Mouse (Mus musculus) midbrain, embryonic 15.5 days (tissue): Measurements from ENCODE around the gene Osbpl11. TPM values are rescaled to one million over a fixed set of nuclear protein-coding genes. Genes with fewer than 3 reads are reported as not detected.
A peak's percentile ranks its signal among the peaks of the same experiment; 100 is the strongest.
"Not testable (repeated sequence)": the region's sequence is repeated elsewhere in the genome, so short reads cannot be mapped to it uniquely, and the experiment has no call there.

ENCODE experiments used
- ATAC-seq: fragments of 200-750 bp; cut with Nextera tagmentation; replicated peaks from 2 replicates; pipeline ENCODE4 v1.8.0; 2017; ENCODE audit warnings: moderate TSS enrichment
- H3K27ac ChIP-seq: fragments of 300-500 bp; sonication (generic); 2 replicates; pipeline ENCODE4 v1.5.1; 2015; ENCODE audit warnings: mild to moderate bottlenecking, inconsistent platforms
- H3K27me3 ChIP-seq: fragments of 300-500 bp; sonication (generic); replicated peaks from 2 replicates; pipeline ENCODE4 v1.6.1; 2015; ENCODE audit warnings: inconsistent platforms
- H3K36me3 ChIP-seq: fragments of 300-500 bp; sonication (generic); replicated peaks from 2 replicates; pipeline ENCODE4 v1.6.1; 2015; ENCODE audit warnings: inconsistent platforms
- H3K4me1 ChIP-seq: fragments of 300-500 bp; sonication (generic); 2 replicates; pipeline ENCODE4 v1.6.1; 2015; ENCODE audit warnings: inconsistent platforms
- H3K4me2 ChIP-seq: fragments of 300-500 bp; sonication (generic); 2 replicates; pipeline ENCODE4 v1.6.1; 2015; ENCODE audit warnings: inconsistent platforms, mild to moderate bottlenecking, moderate library complexity
- H3K4me3 ChIP-seq: fragments of 300-500 bp; sonication (generic); 2 replicates; pipeline ENCODE4 v1.5.1; 2015; ENCODE audit warnings: mild to moderate bottlenecking, inconsistent platforms
- H3K9ac ChIP-seq: fragments of 300-500 bp; sonication (generic); 2 replicates; pipeline ENCODE4 v1.6.1; 2015; ENCODE audit warnings: mild to moderate bottlenecking, inconsistent platforms
- H3K9me3 ChIP-seq: fragments of 300-500 bp; sonication (generic); 2 replicates; pipeline ENCODE4 v1.6.1; 2016; ENCODE audit warnings: inconsistent platforms
- WGBS: fragments of 180-500 bp; shearing (Covaris S2); methylation state at CpG from one replicate; pipeline ENCODE4 v1.1.7; 2015; ENCODE audit warnings: mixed read lengths; 5-methylcytosine and 5-hydroxymethylcytosine counted together
- polyA plus RNA-seq: library from polyadenylated mRNA; unstranded; fragments of >200 nt; fragmentation: Nextera tagmentation; extraction: Ambion mirVana; gene quantifications from 2 replicates; pipeline ENCODE4 v1.2.1, GENCODE M21; 2015

Osbpl11 gene
- polyA plus RNA-seq, 1 experiment from 2014 or later = 20.0 TPM

DNA sequence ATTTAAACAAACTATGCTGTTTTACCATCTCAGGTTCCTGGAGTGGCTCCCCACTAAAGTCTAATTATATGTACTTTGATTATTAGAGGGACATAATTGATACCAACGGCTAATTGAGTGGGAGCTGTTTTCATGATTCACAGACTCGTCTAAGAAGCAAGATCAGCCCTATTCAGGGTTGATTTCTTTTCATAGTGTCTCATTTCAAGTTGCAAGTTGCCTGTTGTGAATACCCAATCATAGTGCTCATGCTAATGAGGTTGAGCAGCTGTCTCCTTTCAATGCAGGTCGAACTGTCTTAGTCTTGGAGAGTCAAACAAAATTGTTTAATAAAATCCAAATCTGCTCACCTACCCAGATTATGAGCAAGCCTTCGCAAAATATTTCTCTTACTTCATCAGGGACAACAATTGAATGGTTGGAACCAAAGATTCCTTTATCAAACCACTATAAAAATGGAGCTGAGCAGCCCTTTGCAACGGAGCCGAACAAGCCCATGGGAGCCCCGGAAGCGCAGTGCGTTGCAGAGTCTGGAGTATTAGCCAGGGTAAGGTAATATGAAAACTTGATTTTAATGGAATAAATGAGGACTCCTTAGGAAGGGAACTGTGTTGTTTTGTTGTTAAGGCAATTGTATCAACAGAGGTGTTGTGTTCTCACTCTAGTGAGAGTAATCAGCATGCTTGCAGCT lies 31.6 kb downstream of the Osbpl11 start:
- WGBS = 38% methylated on average over 9 of the region's 9 CpGs
- Histone ChIP-seq H3K4me2 (no peak overlapping the region), H3K27me3 (no peaks in the 10 kb centered on the region), H3K4me3 (no peak overlapping the region), H3K36me3 (peaks cover 4% of the 10 kb centered on the region; the same call in 1 of the 2 replicates), H3K9ac (no peak overlapping the region), H3K4me1 (0 out of 2 replicates have a peak, but pooled peaks cover 3% of the 10 kb centered on the region), H3K9me3 (no peaks in the 10 kb centered on the region), H3K27ac (no peak overlapping the region)
- no peak for ATAC-seq

- not testable (repeated sequence) for H3K4me3 ChIP-seq, H3K4me2 ChIP-seq, H3K4me1 ChIP-seq, H3K27ac ChIP-seq, ATAC-seq, H3K9ac ChIP-seq, H3K36me3 ChIP-seq, H3K27me3 ChIP-seq, H3K9me3 ChIP-seq
- WGBS = 64% methylated on average over 3 of the region's 3 CpGs
Observed at GRCm38 (mm10) chr16:33217553-33218085, 32.7 kb downstream of the Osbpl11 start.

- Histone ChIP-seq H3K4me3 (no peak overlapping the region), H3K36me3 (peaks cover 13% of the 10 kb centered on the region; the same call in 1 of the 2 replicates), H3K9ac (no peak overlapping the region), H3K9me3 (no peaks in the 10 kb centered on the region), H3K27ac (no peak overlapping the region), H3K27me3 (no peaks in the 10 kb centered on the region), H3K4me1 (no peaks in the 10 kb centered on the region), H3K4me2 (no peak overlapping the region)
- WGBS = 88% methylated on average over 3 of the region's 3 CpGs
- ATAC-seq = no peak
Observed at GRCm38 (mm10) chr16:33222482-33222881, 37.6 kb downstream of the Osbpl11 start.

GRCm38 (mm10) chr16:33224381-33224780 lies 39.5 kb downstream of the Osbpl11 start:
- Histone ChIP-seq H3K36me3 (peaks cover 27% of the 10 kb centered on the region), H3K4me1 (no peaks in the 10 kb centered on the region), H3K9ac (no peak overlapping the region), H3K27me3 (no peaks in the 10 kb centered on the region), H3K4me2 (no peak overlapping the region), H3K9me3 (no peaks in the 10 kb centered on the region), H3K4me3 (no peak overlapping the region), H3K27ac (no peak overlapping the region)
- 96% methylated on average over 5 of the region's 5 CpGs for WGBS
- no peak for ATAC-seq

- peaks cover 2% of the 10 kb centered on the region for H3K36me3 ChIP-seq
- no peaks in the 10 kb centered on the region for H3K27me3 ChIP-seq
- H3K9ac ChIP-seq = no peak overlapping the region
- ATAC-seq = no peak
- H3K27ac ChIP-seq = no peak overlapping the region
- H3K4me2 ChIP-seq = no peak overlapping the region
- no peaks in the 10 kb centered on the region for H3K9me3 ChIP-seq
- no peak overlapping the region for H3K4me3 ChIP-seq
- 76% methylated on average over 12 of the region's 12 CpGs for WGBS
- H3K4me1 ChIP-seq = no peaks in the 10 kb centered on the region
Observed at GRCm38 (mm10) chr16:33234128-33234527, 49.3 kb downstream of the Osbpl11 start.

GRCm38 (mm10) chr16:33236151-33236550 lies 51.3 kb downstream of the Osbpl11 start:
- Histone ChIP-seq H3K4me3 (no peak overlapping the region), H3K27me3 (no peaks in the 10 kb centered on the region), H3K27ac (no peak overlapping the region), H3K4me2 (no peak overlapping the region), H3K9me3 (no peaks in the 10 kb centered on the region), H3K36me3 (no peaks in the 10 kb centered on the region; the same call in none of the 2 replicates), H3K9ac (no peak overlapping the region), H3K4me1 (no peaks in the 10 kb centered on the region)
- WGBS = 85% methylated on average over 6 of the region's 6 CpGs
- ATAC-seq = no peak

- Histone ChIP-seq H3K9me3 (no peaks in the 10 kb centered on the region), H3K27ac (no peak overlapping the region), H3K36me3 (peaks cover 8% of the 10 kb centered on the region), H3K27me3 (no peaks in the 10 kb centered on the region), H3K4me3 (no peak overlapping the region), H3K9ac (no peak overlapping the region), H3K4me1 (no peaks in the 10 kb centered on the region), H3K4me2 (no peak overlapping the region)
- WGBS = 91% methylated on average over 2 of the region's 2 CpGs
- no peak for ATAC-seq
Observed at GRCm38 (mm10) chr16:33239305-33239704, 54.4 kb downstream of the Osbpl11 start.

DNA sequence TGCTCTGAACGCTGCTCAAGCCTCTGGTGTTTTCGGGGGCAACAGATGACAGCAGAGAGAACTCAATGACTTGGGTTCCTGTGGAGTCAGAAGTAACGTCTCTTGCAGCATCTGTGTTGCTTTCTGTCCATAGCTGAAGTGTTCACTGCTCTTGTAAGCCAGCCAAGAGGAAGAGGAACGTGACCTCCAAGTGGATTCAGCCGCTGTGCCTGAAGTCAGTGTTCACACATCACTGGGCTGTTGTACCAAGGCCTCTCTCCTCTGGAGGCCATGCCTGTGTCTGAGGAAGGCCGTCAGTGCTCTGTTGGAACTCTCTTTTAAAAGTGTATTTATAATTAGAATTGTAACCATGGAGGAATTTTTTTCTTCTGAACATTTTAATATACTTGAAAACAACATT lies 57.2 kb downstream of the Osbpl11 start:
- no peak for ATAC-seq
- no peak overlapping the region for H3K9ac ChIP-seq
- WGBS = 83% methylated on average over 6 of the region's 6 CpGs
- H3K4me3 ChIP-seq = no peak overlapping the region
- H3K27ac ChIP-seq = no peak overlapping the region
- H3K27me3 ChIP-seq = no peaks in the 10 kb centered on the region
- H3K4me1 ChIP-seq = no peaks in the 10 kb centered on the region
- H3K9me3 ChIP-seq = no peaks in the 10 kb centered on the region
- H3K36me3 ChIP-seq = peaks cover 8% of the 10 kb centered on the region
- no peak overlapping the region for H3K4me2 ChIP-seq

DNA sequence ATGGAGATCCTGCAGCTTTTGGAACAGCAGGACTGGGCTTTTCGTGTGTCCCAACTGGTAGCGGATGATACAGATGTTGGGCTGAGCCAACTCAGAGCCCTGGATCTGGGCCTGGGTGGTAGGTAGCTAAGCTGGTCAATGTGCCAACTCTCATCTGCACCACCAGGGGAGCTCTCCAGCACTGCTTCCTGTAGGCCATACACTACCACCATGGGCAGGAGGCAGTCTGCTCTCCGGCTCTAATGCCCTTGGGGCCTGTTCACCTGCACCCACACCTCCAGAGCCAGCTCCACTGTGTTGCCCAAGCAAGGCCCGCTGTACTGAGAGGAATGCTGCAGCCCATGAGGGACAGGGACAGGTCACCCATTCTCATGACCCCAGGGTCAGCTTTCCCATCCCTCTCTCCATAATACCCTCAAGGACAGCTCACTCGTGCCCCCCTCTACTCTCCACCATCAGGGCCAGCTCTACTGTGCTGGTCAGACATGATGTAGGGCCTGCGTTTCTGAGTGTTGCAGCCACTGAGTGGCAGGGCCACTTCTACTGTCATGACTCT lies 59.3 kb downstream of the Osbpl11 start:
- no peak overlapping the region for H3K27ac ChIP-seq
- no peak overlapping the region for H3K9ac ChIP-seq
- 92% methylated on average over 6 of the region's 6 CpGs for WGBS
- no peak overlapping the region for H3K4me2 ChIP-seq
- peaks cover 8% of the 10 kb centered on the region for H3K36me3 ChIP-seq
- H3K27me3 ChIP-seq = no peaks in the 10 kb centered on the region
- no peaks in the 10 kb centered on the region for H3K9me3 ChIP-seq
- H3K4me1 ChIP-seq = no peaks in the 10 kb centered on the region
- ATAC-seq = 0 out of 2 replicates have a peak, but pooled peaks have one; percentile 42
- no peak overlapping the region for H3K4me3 ChIP-seq

GRCm38 (mm10) chr16:33244933-33245470 lies 60.1 kb downstream of the Osbpl11 start:
- no peak for ATAC-seq

GRCm38 (mm10) chr16:33246526-33246925 lies 61.7 kb downstream of the Osbpl11 start:
- no peaks in the 10 kb centered on the region for H3K27me3 ChIP-seq
- no peak overlapping the region for H3K4me2 ChIP-seq
- no peaks in the 10 kb centered on the region for H3K9me3 ChIP-seq
- H3K4me1 ChIP-seq = no peaks in the 10 kb centered on the region; the same call in 1 of the 2 replicates
- no peak overlapping the region for H3K4me3 ChIP-seq
- H3K9ac ChIP-seq = no peak overlapping the region
- peaks cover 8% of the 10 kb centered on the region for H3K36me3 ChIP-seq
- ATAC-seq = no peak
- H3K27ac ChIP-seq = no peak overlapping the region
- WGBS = 83% methylated on average over 5 of the region's 5 CpGs

More at GRCm38 (mm10) chr16:33244933-33245470, 60.1 kb downstream of the Osbpl11 start:
- no peak overlapping the region for H3K27ac ChIP-seq
- H3K9me3 ChIP-seq = no peaks in the 10 kb centered on the region
- WGBS = 91% methylated on average over 9 of the region's 9 CpGs
- H3K36me3 ChIP-seq = peaks cover 8% of the 10 kb centered on the region
- H3K9ac ChIP-seq = no peak overlapping the region
- H3K27me3 ChIP-seq = no peaks in the 10 kb centered on the region
- no peak overlapping the region for H3K4me2 ChIP-seq
- H3K4me1 ChIP-seq = no peaks in the 10 kb centered on the region
- no peak overlapping the region for H3K4me3 ChIP-seq

GRCm38 (mm10) chr16:33247006-33247405 lies 62.1 kb downstream of the Osbpl11 start:
- Histone ChIP-seq H3K4me1 (peaks cover 1% of the 10 kb centered on the region), H3K4me3 (no peak overlapping the region), H3K27me3 (no peaks in the 10 kb centered on the region), H3K36me3 (peaks cover 8% of the 10 kb centered on the region), H3K27ac (no peak overlapping the region), H3K9ac (no peak overlapping the region), H3K9me3 (no peaks in the 10 kb centered on the region), H3K4me2 (no peak overlapping the region)
- 84% methylated on average over 2 of the region's 2 CpGs for WGBS
- no peak for ATAC-seq
